Mouse (Mus musculus) MEL (cell line): ENCODE data around the gene Usp37. TPM values are rescaled to one million over a fixed set of nuclear protein-coding genes. Genes with fewer than 3 reads are reported as not detected.

Experiments
- DNase-seq: peaks from one replicate; pipeline ENCODE4 v3.0.0; 2011; ENCODE audit warnings: low read depth, low spot score
- H3K27ac ChIP-seq: 2 replicates; pipeline ENCODE4 v1.5.1; 2012; ENCODE audit warnings: low read depth, mild to moderate bottlenecking, control low read depth, low read length, moderate library complexity; ENCODE audit not compliant: control insufficient read depth
- H3K27me3 ChIP-seq, 2 experiments: fragments of 150-350 bp in 1 of 2; sonication (generic) in 1 of 2; 2 replicates each; pipeline ENCODE4 v1.6.1; 2012; ENCODE audit warnings: low read length in 2 of 2, mild to moderate bottlenecking in 2 of 2, improper control_type of control experiment in 1 of 2, moderate library complexity in 1 of 2; ENCODE audit not compliant: insufficient read depth in 2 of 2, control insufficient read depth in 1 of 2
- H3K36me3 ChIP-seq, 2 experiments: 2 replicates each; pipeline ENCODE4 v1.6.1; 2012 to 2014; ENCODE audit warnings: low read length in 2 of 2, improper control_type of control experiment in 1 of 2, inconsistent platforms in 1 of 2, mild to moderate bottlenecking in 1 of 2; ENCODE audit not compliant: insufficient read depth in 2 of 2, control insufficient read depth in 1 of 2
- H3K4me1 ChIP-seq, 2 experiments: fragments of 150-350 bp in 1 of 2; sonication (generic) in 1 of 2; 2 replicates each; pipeline ENCODE4 v1.6.1; 2012; ENCODE audit warnings: low read length in 2 of 2, improper control_type of control experiment in 1 of 2, mild to moderate bottlenecking in 1 of 2; ENCODE audit not compliant: insufficient read depth in 2 of 2, control insufficient read depth in 1 of 2
- H3K4me3 ChIP-seq, 2 experiments: fragments of 150-350 bp in 1 of 2; sonication (generic) in 1 of 2; 2 replicates each; pipeline ENCODE4 v1.5.1; 2012; ENCODE audit warnings: low read depth in 2 of 2, low read length in 2 of 2, mild to moderate bottlenecking in 2 of 2, moderate library complexity in 2 of 2, control low read depth in 1 of 2, improper control_type of control experiment in 1 of 2; ENCODE audit not compliant: control insufficient read depth in 1 of 2, insufficient read depth in 1 of 2
- H3K79me2 ChIP-seq: 2 replicates; pipeline ENCODE4 v1.6.1; 2012; ENCODE audit warnings: mild to moderate bottlenecking, low read length, moderate library complexity; ENCODE audit not compliant: control insufficient read depth, poor library complexity, insufficient read depth
- H3K9ac ChIP-seq: 2 replicates; pipeline ENCODE4 v1.6.1; 2012; ENCODE audit warnings: low read depth, mild to moderate bottlenecking, control low read depth, low read length, moderate library complexity; ENCODE audit not compliant: control insufficient read depth, poor library complexity, severe bottlenecking
- H3K9me3 ChIP-seq: fragments of 150-350 bp; sonication (generic); replicated peaks from 2 replicates; pipeline ENCODE4 v1.6.1; 2012; ENCODE audit warnings: mild to moderate bottlenecking, low read length, improper control_type of control experiment, moderate library complexity; ENCODE audit not compliant: insufficient read depth
- BHLHE40 ChIP-seq: IDR thresholded peaks from 2 replicates; pipeline ENCODE4 v1.6.1; 2012; ENCODE audit warnings: low read depth, mild to moderate bottlenecking, inconsistent platforms, low read length, improper control_type of control experiment, borderline replicate concordance
- CHD1 ChIP-seq: IDR thresholded peaks from 2 replicates; pipeline ENCODE4 v1.6.1; 2012; ENCODE audit warnings: low read depth, mild to moderate bottlenecking, inconsistent platforms, low read length, improper control_type of control experiment
- CTCF ChIP-seq, 3 experiments: IDR thresholded peaks in 2 of 3; conservative IDR thresholded peaks in 1 of 3; 2 replicates each; pipeline ENCODE4 v1.5.1; 2011 to 2012; ENCODE audit warnings: low read length in 3 of 3, low read depth in 2 of 3, mild to moderate bottlenecking in 2 of 3, improper control_type of control experiment in 1 of 3, inconsistent platforms in 1 of 3, mixed read lengths in 1 of 3, moderate library complexity in 1 of 3; ENCODE audit not compliant: control insufficient read depth in 1 of 3, insufficient read depth in 1 of 3, poor library complexity in 1 of 3, severe bottlenecking in 1 of 3
- E2F4 ChIP-seq: IDR thresholded peaks from 2 replicates; pipeline ENCODE4 v1.6.1; 2011; ENCODE audit warnings: low read depth, low read length, improper control_type of control experiment, borderline replicate concordance
- ELF1 ChIP-seq: IDR thresholded peaks from 2 replicates; pipeline ENCODE4 v1.6.1; 2014; ENCODE audit warnings: low read depth, mild to moderate bottlenecking, inconsistent platforms, low read length, improper control_type of control experiment, moderate library complexity
- EP300 ChIP-seq, 2 experiments: IDR thresholded peaks; 2 replicates each; pipeline ENCODE4 v1.6.1; 2011; ENCODE audit warnings: improper control_type of control experiment in 2 of 2, low read length in 2 of 2, low read depth in 1 of 2, mild to moderate bottlenecking in 1 of 2
- ETS1 ChIP-seq: IDR thresholded peaks from 2 replicates; pipeline ENCODE4 v1.6.1; 2012; ENCODE audit warnings: low read depth, mild to moderate bottlenecking, inconsistent platforms, low read length, improper control_type of control experiment, moderate library complexity
- GATA1 ChIP-seq: IDR thresholded peaks from 2 replicates; pipeline ENCODE4 v1.6.1; 2011; ENCODE audit warnings: low read depth, low read length, improper control_type of control experiment
- HCFC1 ChIP-seq: IDR thresholded peaks from 2 replicates; pipeline ENCODE4 v1.6.1; 2012; ENCODE audit warnings: low read depth, mild to moderate bottlenecking, inconsistent platforms, low read length, improper control_type of control experiment, moderate library complexity
- JUND ChIP-seq: IDR thresholded peaks from 2 replicates; pipeline ENCODE4 v1.6.1; 2011; ENCODE audit warnings: low read depth, mild to moderate bottlenecking, improper control_type of control experiment, low read length
- MAFK ChIP-seq: IDR thresholded peaks from 2 replicates; pipeline ENCODE4 v1.6.1; 2011; ENCODE audit warnings: low read depth, mild to moderate bottlenecking, low read length, improper control_type of control experiment, borderline replicate concordance
- MAZ ChIP-seq: IDR thresholded peaks from 2 replicates; pipeline ENCODE4 v1.6.1; 2012; ENCODE audit warnings: low read depth, mild to moderate bottlenecking, inconsistent platforms, low read length, improper control_type of control experiment
- MEF2A ChIP-seq: IDR thresholded peaks from 2 replicates; pipeline ENCODE4 v1.6.1; 2014; ENCODE audit warnings: low read depth, mild to moderate bottlenecking, inconsistent platforms, low read length, improper control_type of control experiment; ENCODE audit not compliant: poor library complexity, insufficient replicate concordance, severe bottlenecking; ENCODE audit errors: extremely low read depth
- MYB ChIP-seq: IDR thresholded peaks from 2 replicates; pipeline ENCODE4 v1.6.1; 2011; ENCODE audit warnings: mild to moderate bottlenecking, low read depth, low read length, improper control_type of control experiment
- NELFE ChIP-seq: IDR thresholded peaks from 2 replicates; pipeline ENCODE4 v1.6.1; 2011; ENCODE audit warnings: low read depth, low read length, improper control_type of control experiment
- POLR2A ChIP-seq, 2 experiments: IDR thresholded peaks; 2 replicates each; pipeline ENCODE4 v1.6.1; 2011 to 2012; ENCODE audit warnings: low read length in 2 of 2, mild to moderate bottlenecking in 2 of 2, control low read depth in 1 of 2, improper control_type of control experiment in 1 of 2, low read depth in 1 of 2, moderate library complexity in 1 of 2; ENCODE audit not compliant: control insufficient read depth in 1 of 2, insufficient read depth in 1 of 2, poor library complexity in 1 of 2
- POLR2AphosphoS2 ChIP-seq: IDR thresholded peaks from 2 replicates; pipeline ENCODE4 v1.6.1; 2011; ENCODE audit warnings: low read length, improper control_type of control experiment
- RAD21 ChIP-seq: IDR thresholded peaks from 2 replicates; pipeline ENCODE4 v1.6.1; 2011; ENCODE audit warnings: mild to moderate bottlenecking, low read depth, low read length, improper control_type of control experiment
- SIN3A ChIP-seq: IDR thresholded peaks from 2 replicates; pipeline ENCODE4 v1.6.1; 2012; ENCODE audit warnings: low read length, improper control_type of control experiment, inconsistent platforms
- TAL1 ChIP-seq: IDR thresholded peaks from 2 replicates; pipeline ENCODE4 v1.6.1; 2012; ENCODE audit warnings: mild to moderate bottlenecking, inconsistent platforms, low read length, moderate library complexity, mixed read lengths
- TCF12 ChIP-seq: IDR thresholded peaks from 2 replicates; pipeline ENCODE4 v1.6.1; 2014; ENCODE audit warnings: low read depth, mild to moderate bottlenecking, inconsistent platforms, low read length, improper control_type of control experiment, moderate library complexity
- USF1 ChIP-seq: IDR thresholded peaks from 2 replicates; pipeline ENCODE4 v1.6.1; 2014; ENCODE audit warnings: low read depth, mild to moderate bottlenecking, inconsistent platforms, low read length, improper control_type of control experiment, moderate library complexity
- USF2 ChIP-seq, 2 experiments: IDR thresholded peaks; 2 replicates each; pipeline ENCODE4 v1.6.1; 2011 to 2012; ENCODE audit warnings: improper control_type of control experiment in 2 of 2, low read length in 2 of 2, borderline replicate concordance in 1 of 2, inconsistent platforms in 1 of 2, low read depth in 1 of 2, mild to moderate bottlenecking in 1 of 2; ENCODE audit not compliant: insufficient read depth in 1 of 2
- ZC3H11A ChIP-seq: IDR thresholded peaks from 2 replicates; pipeline ENCODE4 v1.6.1; 2012; ENCODE audit warnings: low read depth, mild to moderate bottlenecking, inconsistent platforms, low read length, improper control_type of control experiment
- ZKSCAN1 ChIP-seq: IDR thresholded peaks from 2 replicates; pipeline ENCODE4 v1.6.1; 2012; ENCODE audit warnings: low read depth, mild to moderate bottlenecking, inconsistent platforms, low read length, improper control_type of control experiment, moderate library complexity
- ZMIZ1 ChIP-seq: IDR thresholded peaks from 2 replicates; pipeline ENCODE4 v1.6.1; 2012; ENCODE audit warnings: low read depth, mild to moderate bottlenecking, inconsistent platforms, low read length, improper control_type of control experiment, moderate library complexity
- polyA plus RNA-seq, 2 experiments: library from polyadenylated mRNA; stranded (reverse) in 1 of 2; unstranded in 1 of 2; fragments of >175 nt in 1 of 2; fragments of >200 nt in 1 of 2; gene quantifications; 2 replicates each; pipeline versions ENCODE4 v1.2.1 to v1.2.4; 2012; ENCODE audit warnings: low replicate concordance in 2 of 2, low read depth in 1 of 2; ENCODE audit not compliant: insufficient read length in 2 of 2, insufficient read depth in 1 of 2, missing spikeins in 1 of 2
- total RNA-seq: library from RNA; depleted of rRNA; stranded (reverse); fragments of 300-350 nt; gene quantifications from 2 replicates; pipeline ENCODE4 v1.2.3, GENCODE M21; 2012

Gene Usp37
- total and polyA plus RNA-seq, 3 experiments = 17.8 to 77.6 (median 24.0) TPM

GRCm38 (mm10) chr1:74391844-74392441 lies 152.1 kb downstream of the Usp37 start:
- peak overlapping the region; percentile 98 for H3K9ac ChIP-seq
- no peaks in the 10 kb centered on the region for H3K9me3 ChIP-seq
- H3K79me2 ChIP-seq = peaks cover 14% of the 10 kb centered on the region
- no peaks in the 10 kb centered on the region for H3K27me3 ChIP-seq
- peak overlapping the region; percentile 71 for H3K27ac ChIP-seq
- peak overlapping the region; percentile 78 to 85 for H3K4me3 ChIP-seq
- peak; percentile 27 for TF ChIP-seq HCFC1
- peak; percentile 37; the same call in 1 of the 2 replicates for TF ChIP-seq ZMIZ1
- TF ChIP-seq CHD1 = no peak
- peak; percentile 28; the same call in 1 of the 2 replicates for TF ChIP-seq TCF12
- TF ChIP-seq NELFE = peak; percentile 42; the same call in 1 of the 2 replicates
- peak in 1 of 2 experiments; percentile 28; a peak in 1 of 4 replicates for TF ChIP-seq EP300 (IDR thresholded peaks at IDR 0.05; ENCODE audit: low read depth in 1 of 2, low read length in 2 of 2)
- TF ChIP-seq MAFK = no peak
- peak; percentile 78; the same call in 1 of the 2 replicates for TF ChIP-seq E2F4
- no peak for TF ChIP-seq ZC3H11A
- 0 out of 4 replicates have a peak, but pooled peaks of 1 of the 2 experiments have one; percentile 53 for TF ChIP-seq POLR2A (IDR thresholded peaks at IDR 0.05; ENCODE audit: control insufficient read depth in 1 of 2, insufficient read depth in 1 of 2, low read depth in 1 of 2, low read length in 2 of 2, poor library complexity in 1 of 2)
- no peak for TF ChIP-seq RAD21
- TF ChIP-seq TAL1 = no peak
- TF ChIP-seq GATA1 = no peak
- peak; percentile 57; the same call in 1 of the 2 replicates for TF ChIP-seq MAZ
- peaks cover 0 to 10% of the 10 kb centered on the region in 2 experiments; a peak in 2 of 4 replicates for H3K36me3 ChIP-seq
- H3K4me1 ChIP-seq = peaks cover 0 to 16% of the 10 kb centered on the region in 2 experiments; a peak in 3 of 4 replicates
- peak; percentile 77 for DNase-seq

GRCm38 (mm10) chr1:74390924-74391748 lies 152.9 kb downstream of the Usp37 start, which contains the start of gene Ctdsp1:
TSS of gene Ctdsp1 (plus strand) at chr1:74391509.
- H3K79me2 ChIP-seq = peaks cover 14% of the 10 kb centered on the region
- H3K27ac ChIP-seq = peak within 1 kb of the TSS; percentile 79
- peaks cover 0 to 12% of the 10 kb centered on the region in 2 experiments; a peak in 3 of 4 replicates for H3K4me1 ChIP-seq
- no peaks in the 10 kb centered on the region for H3K27me3 ChIP-seq
- H3K9ac ChIP-seq = peak within 1 kb of the TSS; percentile 98
- peak within 1 kb of the TSS; percentile 78 to 85 for H3K4me3 ChIP-seq
- DNase-seq = peak; percentile 93
- H3K36me3 ChIP-seq = peaks cover 0 to 10% of the 10 kb centered on the region in 2 experiments; a peak in 2 of 4 replicates
- H3K9me3 ChIP-seq = no peaks in the 10 kb centered on the region
- TF ChIP-seq CTCF (IDR thresholded peaks at IDR 0.05 in 2 of 3, conservative IDR thresholded peaks at IDR 0.05 in 1 of 3; ENCODE audit: control insufficient read depth in 1 of 3, insufficient read depth in 1 of 3, low read depth in 2 of 3, low read length in 3 of 3, poor library complexity in 1 of 3, severe bottlenecking in 1 of 3) (peak; percentile 11 to 55 (median 46)), ZKSCAN1 (no peak), ZC3H11A (peak; percentile 35), POLR2AphosphoS2 (no peak), POLR2A (IDR thresholded peaks at IDR 0.05; ENCODE audit: control insufficient read depth in 1 of 2, insufficient read depth in 1 of 2, low read depth in 1 of 2, low read length in 2 of 2, poor library complexity in 1 of 2) (peak in 1 of 2 experiments; percentile 52; a peak in 3 of 4 replicates), EP300 (IDR thresholded peaks at IDR 0.05; ENCODE audit: low read depth in 1 of 2, low read length in 2 of 2) (peak in 1 of 2 experiments; percentile 21; a peak in 1 of 4 replicates), MYB (no peak), MAFK (no peak; the same call in 1 of the 2 replicates), BHLHE40 (no peak), E2F4 (no peak), ELF1 (0 out of 2 replicates have a peak, but pooled peaks have one; percentile 44), MEF2A (no peak), USF1 (no peak), ETS1 (peak; percentile 4; the same call in 1 of the 2 replicates), SIN3A (peak; percentile 98), NELFE (0 out of 2 replicates have a peak, but pooled peaks have one; percentile 45), JUND (no peak), USF2 (IDR thresholded peaks at IDR 0.05; ENCODE audit: borderline replicate concordance in 1 of 2, insufficient read depth in 1 of 2, low read depth in 1 of 2, low read length in 2 of 2) (no peak), RAD21 (peak; percentile 20)
